Mouse (Mus musculus) cortical plate, adult 2 months (tissue): Measurements from ENCODE around the gene Pi4k2a.

Experiments
- CTCF ChIP-seq: fragments of 200-500 bp; IDR thresholded peaks from 2 replicates; pipeline ENCODE4 v1.5.1; 2011; ENCODE audit warnings: mild to moderate bottlenecking, control low read depth, low read length; ENCODE audit not compliant: insufficient read depth; ENCODE audit errors: extremely low read depth
- POLR2A ChIP-seq: fragments of 200-500 bp; IDR thresholded peaks from 2 replicates; pipeline ENCODE4 v1.6.1; 2011; ENCODE audit warnings: mild to moderate bottlenecking, low read length, control low read depth; ENCODE audit not compliant: insufficient read depth; ENCODE audit errors: extremely low read depth

GRCm38 (mm10) chr19:42142757-42143156 is 52.5 kb downstream of the Pi4k2a start:
- TF ChIP-seq CTCF (no peak), POLR2A (no peak)
